ENCODE assay signal across 8 mouse cellular contexts in genomic region chr8:91967407-91967806, GRCm38 (mm10).
DNase-seq lines count a peak whose midpoint lies in the region; ATAC-seq and TF ChIP-seq lines count a peak whose summit lies in the region.

No protein-coding gene starts in this region.

- no peak for ATAC-seq in midbrain, embryonic 14.5 days (ENCODE audit: low FRiP score, low TSS enrichment)
- ATAC-seq in midbrain, postnatal 0 days (ENCODE audit: low FRiP score), result no peak
- ATAC-seq in heart, embryonic 14.5 days (ENCODE audit: insufficient number of reproducible peaks, insufficient read depth, low FRiP score, low read depth), result peak; percentile 81
- ATAC-seq in kidney, embryonic 16.5 days (ENCODE audit: low FRiP score, low TSS enrichment), result peak; percentile 65; the same call in 1 of the 2 replicates
- ATAC-seq in erythroblast, adult 5-6 weeks (replicated peaks; ENCODE audit: low FRiP score, poor library complexity, severe bottlenecking), result no peak
- ATAC-seq in inflammation-experienced regulatory T-cells, adult 6 months, result no peak

- no peaks in the 10 kb centered on the region for H3K9me3 ChIP-seq in midbrain, embryonic 14.5 days (ENCODE audit: control insufficient read depth, low read length)
- no peaks in the 10 kb centered on the region for H3K9me3 ChIP-seq in midbrain, postnatal 0 days (ENCODE audit: low read length)
- no peaks in the 10 kb centered on the region for H3K9me3 ChIP-seq in heart, embryonic 14.5 days (ENCODE audit: control insufficient read depth, low read length)
- no peaks in the 10 kb centered on the region for H3K9me3 ChIP-seq in kidney, embryonic 16.5 days (ENCODE audit: low read length)

- H3K4me3 ChIP-seq in midbrain, embryonic 14.5 days (replicated peaks; ENCODE audit: low read depth, low read length), result no peak overlapping the region
- H3K4me3 ChIP-seq in midbrain, postnatal 0 days (ENCODE audit: low read depth, low read length), result no peak overlapping the region
- H3K4me3 ChIP-seq in heart, embryonic 14.5 days (ENCODE audit: control insufficient read depth in 1 of 2, insufficient read depth in 1 of 2, low read depth in 1 of 2, low read length in 2 of 2), result peak overlapping the region; percentile 27 to 32
- H3K4me3 ChIP-seq in kidney, embryonic 16.5 days (ENCODE audit: low read length), result no peak overlapping the region

- DNase-seq in midbrain, embryonic 14.5 days, result peak; percentile 37
- no peak for DNase-seq in midbrain, postnatal 0 days (ENCODE audit: low spot score)
- peak; percentile 33 for DNase-seq in right cerebral cortex, postnatal 4 days
- DNase-seq in spleen, postnatal 14 days (ENCODE audit: low spot score in 2 of 2), result no peak

- H3K36me3 ChIP-seq in midbrain, embryonic 14.5 days (ENCODE audit: control insufficient read depth, insufficient read depth, low read length), result no peaks in the 10 kb centered on the region
- no peaks in the 10 kb centered on the region for H3K36me3 ChIP-seq in midbrain, postnatal 0 days (ENCODE audit: insufficient read depth, low read length)
- no peaks in the 10 kb centered on the region for H3K36me3 ChIP-seq in heart, embryonic 14.5 days (ENCODE audit: control insufficient read depth, insufficient read depth, low read length)
- no peaks in the 10 kb centered on the region for H3K36me3 ChIP-seq in kidney, embryonic 16.5 days (ENCODE audit: insufficient read depth, low read length)

- H3K27me3 ChIP-seq in midbrain, embryonic 14.5 days (ENCODE audit: control insufficient read depth, insufficient read depth, low read length), result no peaks in the 10 kb centered on the region
- no peaks in the 10 kb centered on the region for H3K27me3 ChIP-seq in midbrain, postnatal 0 days (ENCODE audit: insufficient read depth, low read length)
- H3K27me3 ChIP-seq in heart, embryonic 14.5 days (ENCODE audit: control insufficient read depth, insufficient read depth, low read length), result peaks cover 6% of the 10 kb centered on the region; the same call in 1 of the 2 replicates
- H3K27me3 ChIP-seq in kidney, embryonic 16.5 days (ENCODE audit: insufficient read depth, low read length), result peaks cover 41% of the 10 kb centered on the region

- no peak overlapping the region for H3K27ac ChIP-seq in midbrain, embryonic 14.5 days (replicated peaks; ENCODE audit: low read depth, low read length)
- H3K27ac ChIP-seq in midbrain, postnatal 0 days (ENCODE audit: low read depth, low read length), result no peak overlapping the region
- H3K27ac ChIP-seq in heart, embryonic 14.5 days (replicated peaks in 1 of 2; ENCODE audit: control insufficient read depth in 1 of 2, insufficient read depth in 1 of 2, low read depth in 2 of 2, low read length in 2 of 2), result peak overlapping the region; percentile 95
- H3K27ac ChIP-seq in kidney, embryonic 16.5 days (ENCODE audit: low read length), result peak overlapping the region; percentile 70; the same call in 1 of the 2 replicates

- H3K4me2 ChIP-seq in midbrain, embryonic 14.5 days (ENCODE audit: low read length), result no peak overlapping the region
- H3K4me2 ChIP-seq in midbrain, postnatal 0 days (ENCODE audit: low read depth, low read length, poor library complexity, severe bottlenecking), result no peak overlapping the region
- peak overlapping the region; percentile 63 for H3K4me2 ChIP-seq in heart, embryonic 14.5 days (ENCODE audit: low read length)
- H3K4me2 ChIP-seq in kidney, embryonic 16.5 days (replicated peaks; ENCODE audit: low read depth, low read length), result peak overlapping the region; percentile 8; the same call in 1 of the 2 replicates

- TF ChIP-seq CTCF in midbrain, postnatal 0 days (IDR thresholded peaks at IDR 0.05), result no peak

- H3K4me1 ChIP-seq in midbrain, embryonic 14.5 days (ENCODE audit: control insufficient read depth, insufficient read depth, low read length), result 0 out of 2 replicates have a peak, but pooled peaks cover 9% of the 10 kb centered on the region
- no peaks in the 10 kb centered on the region for H3K4me1 ChIP-seq in midbrain, postnatal 0 days (ENCODE audit: insufficient read depth, low read length)
- H3K4me1 ChIP-seq in heart, embryonic 14.5 days (ENCODE audit: control insufficient read depth in 2 of 2, insufficient read depth in 2 of 2, low read length in 2 of 2), result peaks cover 20 to 24% of the 10 kb centered on the region in 2 experiments
- H3K4me1 ChIP-seq in kidney, embryonic 16.5 days (ENCODE audit: insufficient read depth, low read length), result no peaks in the 10 kb centered on the region

- H3K9ac ChIP-seq in midbrain, embryonic 14.5 days (replicated peaks; ENCODE audit: low read length), result no peak overlapping the region
- H3K9ac ChIP-seq in midbrain, postnatal 0 days (replicated peaks; ENCODE audit: low read length, poor library complexity, severe bottlenecking), result no peak overlapping the region
- peak overlapping the region; percentile 71 for H3K9ac ChIP-seq in heart, embryonic 14.5 days (ENCODE audit: low read length)
- H3K9ac ChIP-seq in kidney, embryonic 16.5 days (replicated peaks; ENCODE audit: low read length), result no peak overlapping the region

- WGBS in midbrain, embryonic 14.5 days, result 63% methylated on average over 16 of the region's 16 CpGs
- WGBS in midbrain, postnatal 0 days, result 68% methylated on average over 16 of the region's 16 CpGs
- WGBS in heart, embryonic 14.5 days, result 4% methylated on average over 16 of the region's 16 CpGs
- WGBS in kidney, embryonic 16.5 days, result 54% methylated on average over 16 of the region's 16 CpGs

Comparison
In these comparisons a context has a peak if more than half of its experiments do, and no peak if none do; other contexts are left out.
1. DNase-seq: peak in midbrain, embryonic 14.5 days (single experiment) and right cerebral cortex, postnatal 4 days (single experiment); none in midbrain, postnatal 0 days (single experiment) and spleen, postnatal 14 days (0 of 2).
2. ATAC-seq: peak in heart, embryonic 14.5 days (single experiment) and kidney, embryonic 16.5 days (single experiment); none in midbrain, embryonic 14.5 days (single experiment), midbrain, postnatal 0 days (single experiment), erythroblast, adult 5-6 weeks (single experiment) and inflammation-experienced regulatory T-cells, adult 6 months (single experiment).
3. H3K27ac ChIP-seq: peak in heart, embryonic 14.5 days (2 of 2) and kidney, embryonic 16.5 days (single experiment); none in midbrain, embryonic 14.5 days (single experiment) and midbrain, postnatal 0 days (single experiment).
4. H3K4me2 ChIP-seq: peak in heart, embryonic 14.5 days (single experiment) and kidney, embryonic 16.5 days (single experiment); none in midbrain, embryonic 14.5 days (single experiment) and midbrain, postnatal 0 days (single experiment).
5. H3K4me3 ChIP-seq: peak in heart, embryonic 14.5 days (2 of 2); none in midbrain, embryonic 14.5 days (single experiment), midbrain, postnatal 0 days (single experiment) and kidney, embryonic 16.5 days (single experiment).